Mouse (Mus musculus) brain, embryonic 14.5 days (tissue): Measurements from ENCODE around the gene Ap1s2.

Source experiments
- CTCF ChIP-seq: fragments of 200-500 bp; IDR thresholded peaks from 2 replicates; pipeline ENCODE4 v1.5.1; 2012; ENCODE audit warnings: inconsistent platforms, mild to moderate bottlenecking, moderate library complexity, borderline replicate concordance; ENCODE audit not compliant: insufficient read depth, insufficient read length; ENCODE audit errors: extremely low read depth
- POLR2A ChIP-seq: fragments of 200-500 bp; IDR thresholded peaks from 2 replicates; pipeline ENCODE4 v1.6.1; 2012; ENCODE audit warnings: mild to moderate bottlenecking, inconsistent platforms, borderline replicate concordance; ENCODE audit not compliant: poor library complexity, insufficient read depth, insufficient read length, severe bottlenecking; ENCODE audit errors: extremely low read depth

DNA sequence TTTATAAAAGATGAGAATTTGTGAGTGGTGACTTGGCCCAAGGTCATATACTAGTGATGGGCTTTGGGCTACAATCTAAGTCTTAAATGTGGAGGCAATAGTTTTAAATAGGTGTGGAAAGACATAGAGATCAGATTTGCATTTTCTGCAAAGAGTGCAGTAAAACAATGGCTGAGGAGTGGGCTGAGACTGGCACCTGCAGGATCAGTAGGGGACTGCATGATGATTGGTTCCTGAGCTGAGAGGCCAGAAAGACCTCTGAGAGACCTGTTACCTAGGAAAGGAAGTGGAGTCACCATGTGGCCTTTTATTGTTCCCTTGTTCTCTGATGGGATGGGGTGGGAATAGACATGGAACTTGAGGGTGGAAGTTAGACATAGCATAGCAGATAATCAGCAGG lies 4.0 kb downstream of the Ap1s2 start:
- TF ChIP-seq POLR2A (no peak), CTCF (peak; percentile 63; the same call in 1 of the 2 replicates)
